ENCODE assay signal across 8 mouse cellular contexts in the genomic region with DNA sequence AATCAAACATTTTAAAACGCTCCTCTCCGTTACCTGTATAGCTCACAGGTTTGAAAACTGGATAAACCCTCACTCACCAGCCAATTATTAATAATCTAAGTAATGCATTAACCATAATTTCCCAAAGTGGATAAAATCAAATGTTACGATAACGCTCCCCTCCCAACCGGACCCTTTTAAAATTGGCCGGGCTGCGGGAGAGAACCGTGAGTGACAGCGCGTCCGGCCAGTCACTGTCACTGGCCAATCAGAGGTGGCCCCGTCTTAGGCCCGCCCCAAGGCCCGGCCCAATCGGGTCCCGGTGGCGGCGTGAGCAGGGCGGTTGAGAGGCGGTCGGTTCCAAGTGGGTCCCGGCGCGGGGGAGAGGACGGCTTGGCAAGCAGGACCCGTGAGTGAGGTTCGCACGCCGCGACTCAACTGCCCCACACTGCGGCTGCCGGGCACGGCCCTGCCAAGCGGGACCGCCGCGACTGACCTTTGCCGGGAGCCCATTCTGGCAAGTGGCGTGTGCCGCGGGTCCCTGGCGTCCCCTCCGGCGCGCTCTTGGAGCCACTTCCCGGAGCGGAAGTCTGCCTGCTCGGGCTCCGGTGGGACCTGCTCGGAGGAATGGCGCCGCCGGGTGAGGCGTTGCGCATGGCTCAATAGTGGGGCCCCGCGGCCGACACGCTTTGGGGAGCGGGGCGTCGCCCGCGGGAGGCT. TPM values are rescaled to one million over a fixed set of nuclear protein-coding genes. Genes with fewer than 3 reads are reported as not detected.
A peak's percentile ranks its signal among the peaks of the same experiment; 100 is the strongest.
DNase-seq lines count a peak whose midpoint lies in the region; ATAC-seq and TF ChIP-seq lines count a peak whose summit lies in the region.

A gene (plus strand): TSS at position 301 of the 699 bp plus-strand sequence.

- WGBS in forebrain, embryonic 11.5 days = under 1% methylated on average over 64 of the region's 64 CpGs
- WGBS in heart, embryonic 16.5 days = under 1% methylated on average over 64 of the region's 64 CpGs
- under 1% methylated on average over 63 of the region's 64 CpGs for WGBS in liver, embryonic 15.5 days (ENCODE audit: insufficient replicate concordance)
- under 1% methylated on average over 64 of the region's 64 CpGs for WGBS in neural tube, embryonic 12.5 days

- peak within 1 kb of the TSS; percentile 90 for H3K9ac ChIP-seq in CH12.LX (ENCODE audit: insufficient read depth, low read depth)
- H3K9ac ChIP-seq in forebrain, embryonic 11.5 days (ENCODE audit: low read length) = peak within 1 kb of the TSS; percentile 87
- peak within 1 kb of the TSS; percentile 96 for H3K9ac ChIP-seq in heart, embryonic 16.5 days (ENCODE audit: low read length)
- peak within 1 kb of the TSS; percentile 96 for H3K9ac ChIP-seq in liver, embryonic 15.5 days
- peak within 1 kb of the TSS; percentile 82 for H3K9ac ChIP-seq in neural tube, embryonic 12.5 days

- H3K4me3 ChIP-seq in CH12.LX (replicated peaks in 1 of 3; ENCODE audit: low read depth in 2 of 3, low read length in 2 of 3, poor library complexity in 1 of 3) = peak within 1 kb of the TSS; percentile 96 to 100 (median 100)
- peak within 1 kb of the TSS; percentile 87 for H3K4me3 ChIP-seq in forebrain, embryonic 11.5 days (ENCODE audit: low read depth, low read length)
- H3K4me3 ChIP-seq in heart, embryonic 16.5 days (ENCODE audit: low read length) = peak within 1 kb of the TSS; percentile 99
- H3K4me3 ChIP-seq in liver, embryonic 15.5 days (replicated peaks) = peak within 1 kb of the TSS; percentile 99
- H3K4me3 ChIP-seq in neural tube, embryonic 12.5 days = peak within 1 kb of the TSS; percentile 97

- TF ChIP-seq POLR2A in CH12.LX (IDR thresholded peaks at IDR 0.05; ENCODE audit: low read depth, low read length) = peak; percentile 71

- dilution Hi-C loops in CH12.LX (cut with MboI; ENCODE audit: extremely low pct_ligation_motif_present, extremely low pct_unique_long_range_greater_than_20kb, low sequenced_read_pairs) = no loop called here

- no peaks in the 10 kb centered on the region for H3K27me3 ChIP-seq in CH12.LX (replicated peaks)
- H3K27me3 ChIP-seq in forebrain, embryonic 11.5 days (ENCODE audit: control insufficient read depth, insufficient read depth, low read length) = no peaks in the 10 kb centered on the region
- no peaks in the 10 kb centered on the region for H3K27me3 ChIP-seq in heart, embryonic 16.5 days (ENCODE audit: control insufficient read depth, insufficient read depth, low read length)
- H3K27me3 ChIP-seq in liver, embryonic 15.5 days = no peaks in the 10 kb centered on the region
- no peaks in the 10 kb centered on the region for H3K27me3 ChIP-seq in neural tube, embryonic 12.5 days (replicated peaks)

- peaks cover 17 to 30% of the 10 kb centered on the region in 2 experiments for H3K36me3 ChIP-seq in CH12.LX (replicated peaks in 1 of 2; ENCODE audit: control insufficient read depth in 1 of 2, insufficient read depth in 1 of 2, low read length in 1 of 2)
- H3K36me3 ChIP-seq in forebrain, embryonic 11.5 days (ENCODE audit: control insufficient read depth, insufficient read depth, low read length) = peaks cover 8% of the 10 kb centered on the region; the same call in 1 of the 2 replicates
- H3K36me3 ChIP-seq in heart, embryonic 16.5 days (ENCODE audit: control insufficient read depth, insufficient read depth) = peaks cover 12% of the 10 kb centered on the region
- peaks cover 23% of the 10 kb centered on the region for H3K36me3 ChIP-seq in liver, embryonic 15.5 days (replicated peaks)
- peaks cover 19% of the 10 kb centered on the region for H3K36me3 ChIP-seq in neural tube, embryonic 12.5 days

- in situ Hi-C loops in CH12.LX (cut with MboI; ENCODE audit: low pct_ligation_motif_present, low pct_unique_long_range_greater_than_20kb, low sequenced_read_pairs) = no loop called here

- H3K9me3 ChIP-seq in CH12.LX (replicated peaks; ENCODE audit: low read length) = no peaks in the 10 kb centered on the region
- no peaks in the 10 kb centered on the region for H3K9me3 ChIP-seq in forebrain, embryonic 11.5 days (ENCODE audit: control insufficient read depth, low read length)
- no peaks in the 10 kb centered on the region for H3K9me3 ChIP-seq in heart, embryonic 16.5 days (replicated peaks; ENCODE audit: control insufficient read depth, low read length)
- H3K9me3 ChIP-seq in liver, embryonic 15.5 days (replicated peaks) = no peaks in the 10 kb centered on the region
- H3K9me3 ChIP-seq in neural tube, embryonic 12.5 days = no peaks in the 10 kb centered on the region

- peak within 1 kb of the TSS; percentile 98 for H3K4me2 ChIP-seq in CH12.LX (ENCODE audit: insufficient read depth, low read depth, poor library complexity, severe bottlenecking)
- H3K4me2 ChIP-seq in forebrain, embryonic 11.5 days (ENCODE audit: low read depth, low read length, severe bottlenecking) = peak within 1 kb of the TSS; percentile 81
- peak within 1 kb of the TSS; percentile 89 for H3K4me2 ChIP-seq in heart, embryonic 16.5 days (ENCODE audit: low read depth, low read length)
- H3K4me2 ChIP-seq in liver, embryonic 15.5 days = peak within 1 kb of the TSS; percentile 75
- peak within 1 kb of the TSS; percentile 83 for H3K4me2 ChIP-seq in neural tube, embryonic 12.5 days (replicated peaks)

- peaks cover 11 to 25% of the 10 kb centered on the region in 2 experiments for H3K4me1 ChIP-seq in CH12.LX (ENCODE audit: control insufficient read depth in 1 of 2, insufficient read depth in 2 of 2)
- peaks cover 12% of the 10 kb centered on the region for H3K4me1 ChIP-seq in forebrain, embryonic 11.5 days (replicated peaks; ENCODE audit: control insufficient read depth, insufficient read depth, low read length)
- H3K4me1 ChIP-seq in heart, embryonic 16.5 days (ENCODE audit: control insufficient read depth, insufficient read depth, low read length) = peaks cover 17% of the 10 kb centered on the region
- H3K4me1 ChIP-seq in liver, embryonic 15.5 days (replicated peaks) = peaks cover 36% of the 10 kb centered on the region
- H3K4me1 ChIP-seq in neural tube, embryonic 12.5 days = peaks cover 17% of the 10 kb centered on the region

- peak; percentile 92 for DNase-seq in CH12.LX (ENCODE audit: extremely low read depth)
- DNase-seq in c-Kit-positive CD71-positive TER-119-negative erythroid progenitor cells, embryonic 14.5 days (ENCODE audit: low read depth) = peak; percentile 88
- DNase-seq in forebrain, embryonic 11.5 days (ENCODE audit: low spot score) = peak; percentile 98
- DNase-seq in kidney, postnatal 36 days = peak; percentile 97 to 99
- DNase-seq in telencephalon, adult 2 months (ENCODE audit: low read depth, low spot score) = peak; percentile 87

- TF ChIP-seq EP300 in CH12.LX (IDR thresholded peaks at IDR 0.05; ENCODE audit: low read length) = no peak

- TF ChIP-seq RAD21 in CH12.LX (IDR thresholded peaks at IDR 0.05; ENCODE audit: low read depth, low read length) = no peak

- H3K27ac ChIP-seq in CH12.LX (ENCODE audit: insufficient read depth, low read depth) = peak within 1 kb of the TSS; percentile 64; the same call in 1 of the 2 replicates
- H3K27ac ChIP-seq in forebrain, embryonic 11.5 days (ENCODE audit: low read depth, low read length) = peak within 1 kb of the TSS; percentile 88
- H3K27ac ChIP-seq in heart, embryonic 16.5 days (ENCODE audit: low read length) = peak within 1 kb of the TSS; percentile 95
- peak within 1 kb of the TSS; percentile 93 for H3K27ac ChIP-seq in liver, embryonic 15.5 days (replicated peaks)
- peak within 1 kb of the TSS; percentile 74; the same call in 1 of the 2 replicates for H3K27ac ChIP-seq in neural tube, embryonic 12.5 days

- H3K79me2 ChIP-seq in CH12.LX (replicated peaks; ENCODE audit: control insufficient read depth, extremely low read depth, insufficient read depth, poor library complexity, severe bottlenecking) = peaks cover 42% of the 10 kb centered on the region

- TF ChIP-seq CTCF in CH12.LX (conservative IDR thresholded peaks at IDR 0.05 in 1 of 2, IDR thresholded peaks at IDR 0.05 in 1 of 2; ENCODE audit: low read depth in 2 of 2, low read length in 2 of 2) = no peak

- peak; percentile 100 for ATAC-seq in forebrain, embryonic 11.5 days (replicated peaks; ENCODE audit: low FRiP score)
- peak; percentile 100 for ATAC-seq in heart, embryonic 16.5 days (replicated peaks; ENCODE audit: extremely low read depth, insufficient read depth, low FRiP score)
- ATAC-seq in liver, embryonic 15.5 days (ENCODE audit: insufficient read depth) = peak; percentile 99
- peak; percentile 100 for ATAC-seq in neural tube, embryonic 12.5 days (ENCODE audit: low FRiP score, low read depth)

TF ChIP-seq in CH12.LX, 34 proteins besides CTCF, POLR2A, EP300 and RAD21 (continues in another document):
- TF ChIP-seq MAX (IDR thresholded peaks at IDR 0.05; ENCODE audit: low read length) (peak; percentile 79), ZMIZ1 (IDR thresholded peaks at IDR 0.05; ENCODE audit: low read depth, low read length) (peak; percentile 73), GABPA (IDR thresholded peaks at IDR 0.05; ENCODE audit: insufficient replicate concordance, low read depth, low read length) (no peak), JUND (conservative IDR thresholded peaks at IDR 0.05; ENCODE audit: low read depth, low read length) (no peak), E2F4 (IDR thresholded peaks at IDR 0.05; ENCODE audit: insufficient replicate concordance, low read depth, low read length) (peak; percentile 70; the same call in 1 of the 2 replicates), MXI1 (IDR thresholded peaks at IDR 0.05; ENCODE audit: low read depth, low read length) (peak; percentile 80), TBP (conservative IDR thresholded peaks at IDR 0.05; ENCODE audit: low read depth, low read length) (peak; percentile 58; the same call in 1 of the 2 replicates), POLR2AphosphoS2 (IDR thresholded peaks at IDR 0.05; ENCODE audit: low read depth, low read length) (peak; percentile 42; the same call in 1 of the 2 replicates), KAT2A (IDR thresholded peaks at IDR 0.05; ENCODE audit: insufficient replicate concordance, low read length) (0 out of 2 replicates have a peak, but pooled peaks have one; percentile 54), ELF1 (IDR thresholded peaks at IDR 0.05; ENCODE audit: low read depth, low read length) (peak; percentile 80), MAZ (IDR thresholded peaks at IDR 0.05; ENCODE audit: low read depth, low read length) (no peak), SMC3 (IDR thresholded peaks at IDR 0.05; ENCODE audit: low read depth, low read length) (peak; percentile 11; the same call in 1 of the 2 replicates), MEF2A (IDR thresholded peaks at IDR 0.05; ENCODE audit: borderline replicate concordance, low read depth, low read length) (peak; percentile 55)

RNA-seq across cellular contexts. Expression of the gene that starts here (rescaled TPM):
- total RNA-seq in CH12.LX (2012; rRNA removed) (336 and 350 TPM in 2 replicates), CH12.LX (2014; rRNA removed) (277 and 301 TPM in 2 replicates)
- 255 and 296 TPM in 2 replicates for polyA plus RNA-seq in CH12.LX (2012; ENCODE audit: insufficient read length, low read depth)
- 272 and 277 TPM in 2 replicates for polyA plus RNA-seq in forebrain, embryonic 11.5 days (2014; fragmentation: Nextera tagmentation; extraction: Ambion mirVana)
- 159 and 178 TPM in 2 replicates for polyA plus RNA-seq in heart, embryonic 16.5 days (2015; fragmentation: Nextera tagmentation; extraction: Ambion mirVana)
- 159 and 170 TPM in 2 replicates for polyA plus RNA-seq in liver, embryonic 15.5 days (2015; fragmentation: Nextera tagmentation; extraction: Ambion mirVana)
- 224 and 234 TPM in 2 replicates for polyA plus RNA-seq in neural tube, embryonic 12.5 days (2016; fragmentation: Nextera tagmentation; extraction: Ambion mirVana)

Comparison
In these comparisons a context has a peak if more than half of its experiments do, and no peak if none do; other contexts are left out.
1. Peak in every context shown above with its lines: DNase-seq, ATAC-seq, H3K4me3 ChIP-seq and H3K27ac ChIP-seq.